ENCODE assay signal across 15 mouse cellular contexts in the genomic region with DNA sequence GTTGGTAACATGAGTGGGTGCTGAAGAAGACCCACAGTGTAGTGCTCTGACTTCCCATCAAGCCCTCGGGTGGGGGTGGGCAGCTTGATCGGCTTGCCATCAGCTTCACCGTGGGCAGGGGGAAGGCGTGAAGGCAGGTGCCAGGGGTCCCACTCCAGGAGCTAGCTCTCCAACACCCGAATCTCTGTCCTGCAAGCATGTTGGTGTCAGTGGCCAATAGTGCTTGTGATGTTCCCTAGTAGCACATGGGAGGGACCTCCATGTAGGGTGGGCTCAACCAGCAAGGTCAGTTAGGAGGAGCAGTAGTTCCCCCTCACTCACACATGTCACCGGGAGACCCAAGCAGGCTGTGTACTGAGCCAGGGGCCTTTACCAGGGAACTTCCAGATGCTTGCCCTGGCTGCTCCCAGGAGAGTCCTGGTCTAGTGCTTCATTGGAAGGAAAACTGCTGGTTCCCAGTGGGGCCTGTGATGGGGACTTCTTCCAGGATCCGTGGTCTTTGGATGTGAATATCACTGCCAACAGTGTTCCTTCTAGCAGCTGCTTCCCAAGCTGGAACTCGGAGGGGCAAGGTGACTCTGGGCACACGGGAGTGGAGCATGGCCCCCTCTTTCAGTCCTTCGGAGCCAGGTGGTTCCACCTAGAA.
DNase-seq lines count a peak whose midpoint lies in the region; ATAC-seq and TF ChIP-seq lines count a peak whose summit lies in the region.
"Had no signal": no experiment of that assay in that cellular context is flagged by ENCODE, and none has a peak within 500 bp of the region (broad histone marks: within the 10 kb centered on the region; RNA-seq: fewer than 3 reads in every experiment).

No protein-coding gene starts in this region.

- H3K9ac ChIP-seq in heart, adult 2 months (ENCODE audit: low read depth, low read length): no peak overlapping the region
- H3K9ac ChIP-seq in forebrain, embryonic 12.5 days: no peak overlapping the region; the same call in 1 of the 2 replicates
- no peak overlapping the region for H3K9ac ChIP-seq in hindbrain, embryonic 15.5 days
- no peak overlapping the region for H3K9ac ChIP-seq in neural tube, embryonic 12.5 days
- H3K9ac ChIP-seq: liver, embryonic 12.5 days had no signal

- H3K4me3 ChIP-seq in heart, adult 2 months: no peak overlapping the region
- H3K4me3 ChIP-seq in forebrain, embryonic 12.5 days (replicated peaks): no peak overlapping the region
- no peak overlapping the region for H3K4me3 ChIP-seq in hindbrain, embryonic 15.5 days
- no peak overlapping the region for H3K4me3 ChIP-seq in neural tube, embryonic 12.5 days
- H3K4me3 ChIP-seq in limb, embryonic 10.5 days: no peak overlapping the region
- H3K4me3 ChIP-seq: liver, embryonic 12.5 days had no signal

- intact Hi-C loops in heart, adult 2 months (cut with DNase I): no loop called here

- WGBS in heart, adult 2 months: 83% methylated on average over 10 of the region's 10 CpGs
- 40% methylated on average over 10 of the region's 10 CpGs for WGBS in forebrain, embryonic 12.5 days
- WGBS in hindbrain, embryonic 15.5 days: 54% methylated on average over 10 of the region's 10 CpGs
- WGBS in neural tube, embryonic 12.5 days: 69% methylated on average over 10 of the region's 10 CpGs
- 87% methylated on average over 10 of the region's 10 CpGs for WGBS in limb, embryonic 10.5 days

- peak; percentile 37 for ATAC-seq in forebrain, embryonic 12.5 days (ENCODE audit: low FRiP score)
- no peak for ATAC-seq in hindbrain, embryonic 15.5 days (ENCODE audit: low FRiP score, low read depth)
- ATAC-seq in neural tube, embryonic 12.5 days (ENCODE audit: low FRiP score, low read depth): peak; percentile 23; the same call in 1 of the 2 replicates
- no peak for ATAC-seq in granulocyte monocyte progenitor cell, adult 5-6 weeks (replicated peaks; ENCODE audit: poor library complexity, severe bottlenecking)
- ATAC-seq: activated CD4-positive, CD25-positive, alpha-beta regulatory T cell, adult 4 months; liver, embryonic 12.5 days had no signal

- no peak overlapping the region for H3K27ac ChIP-seq in heart, adult 2 months
- H3K27ac ChIP-seq in forebrain, embryonic 12.5 days: peak overlapping the region; percentile 92
- H3K27ac ChIP-seq in hindbrain, embryonic 15.5 days (replicated peaks): 0 out of 2 replicates have a peak overlapping the region, but pooled peaks have one; percentile 9
- H3K27ac ChIP-seq in neural tube, embryonic 12.5 days: peak overlapping the region; percentile 22; the same call in 1 of the 2 replicates
- H3K27ac ChIP-seq in limb, embryonic 10.5 days: no peak overlapping the region
- H3K27ac ChIP-seq: liver, embryonic 12.5 days had no signal

- no peaks in the 10 kb centered on the region for H3K9me3 ChIP-seq in forebrain, embryonic 12.5 days
- H3K9me3 ChIP-seq in hindbrain, embryonic 15.5 days: no peaks in the 10 kb centered on the region
- H3K9me3 ChIP-seq in neural tube, embryonic 12.5 days: no peaks in the 10 kb centered on the region
- no peaks in the 10 kb centered on the region for H3K9me3 ChIP-seq in limb, embryonic 10.5 days (replicated peaks)
- H3K9me3 ChIP-seq: liver, embryonic 12.5 days had no signal

- H3K79me2 ChIP-seq in heart, adult 2 months (replicated peaks; ENCODE audit: control insufficient read depth, insufficient read depth, low read length): no peaks in the 10 kb centered on the region

- H3K4me2 ChIP-seq in forebrain, embryonic 12.5 days: peak overlapping the region; percentile 46; the same call in 1 of the 2 replicates
- H3K4me2 ChIP-seq in hindbrain, embryonic 15.5 days: no peak overlapping the region
- peak overlapping the region; percentile 42; the same call in 1 of the 2 replicates for H3K4me2 ChIP-seq in neural tube, embryonic 12.5 days (replicated peaks)
- H3K4me2 ChIP-seq: liver, embryonic 12.5 days had no signal

- TF ChIP-seq EP300 in heart, adult 2 months (IDR thresholded peaks at IDR 0.05; ENCODE audit: insufficient read depth, low read depth, low read length): no peak

- no peaks in the 10 kb centered on the region for H3K4me1 ChIP-seq in heart, adult 2 months (ENCODE audit: control insufficient read depth, insufficient read depth, low read length)
- H3K4me1 ChIP-seq in forebrain, embryonic 12.5 days: peaks cover 53% of the 10 kb centered on the region
- peaks cover 26% of the 10 kb centered on the region for H3K4me1 ChIP-seq in hindbrain, embryonic 15.5 days (replicated peaks)
- peaks cover 28% of the 10 kb centered on the region for H3K4me1 ChIP-seq in neural tube, embryonic 12.5 days
- H3K4me1 ChIP-seq in limb, embryonic 10.5 days: peaks cover 13% of the 10 kb centered on the region
- H3K4me1 ChIP-seq: liver, embryonic 12.5 days had no signal

- peak; percentile 86 for DNase-seq in heart, adult 11 months
- DNase-seq in heart, adult 2 months: no peak
- DNase-seq in limb, embryonic 10.5 days (ENCODE audit: low spot score): no peak
- DNase-seq in lung, postnatal 4 days: no peak
- DNase-seq: cerebellum, adult 11 months; kidney, adult 9 months; kidney, postnatal 4 days; left cerebral cortex, postnatal 4 days; lung, postnatal 10 days had no signal

- H3K36me3 ChIP-seq in heart, adult 2 months (ENCODE audit: control insufficient read depth, insufficient read depth, low read length): no peaks in the 10 kb centered on the region
- H3K36me3 ChIP-seq in forebrain, embryonic 12.5 days (replicated peaks): no peaks in the 10 kb centered on the region
- no peaks in the 10 kb centered on the region for H3K36me3 ChIP-seq in hindbrain, embryonic 15.5 days
- H3K36me3 ChIP-seq in neural tube, embryonic 12.5 days: no peaks in the 10 kb centered on the region
- H3K36me3 ChIP-seq in limb, embryonic 10.5 days: no peaks in the 10 kb centered on the region
- H3K36me3 ChIP-seq: liver, embryonic 12.5 days had no signal

- TF ChIP-seq CTCF in heart, adult 2 months (IDR thresholded peaks at IDR 0.05): no peak

- no peaks in the 10 kb centered on the region for H3K27me3 ChIP-seq in heart, adult 2 months (ENCODE audit: control insufficient read depth, insufficient read depth, low read length)
- peaks cover 80% of the 10 kb centered on the region for H3K27me3 ChIP-seq in forebrain, embryonic 12.5 days
- H3K27me3 ChIP-seq in hindbrain, embryonic 15.5 days: no peaks in the 10 kb centered on the region
- H3K27me3 ChIP-seq in neural tube, embryonic 12.5 days (replicated peaks): no peaks in the 10 kb centered on the region
- no peaks in the 10 kb centered on the region for H3K27me3 ChIP-seq in limb, embryonic 10.5 days (ENCODE audit: low read depth, poor library complexity, severe bottlenecking)
- H3K27me3 ChIP-seq: liver, embryonic 12.5 days had no signal

- TF ChIP-seq POLR2A in heart, adult 2 months (IDR thresholded peaks at IDR 0.05; ENCODE audit: insufficient read depth, low read depth, low read length): no peak

Comparison
In these comparisons a context has a peak if more than half of its experiments do, and no peak if none do; other contexts are left out.
1. H3K27ac ChIP-seq: peak in forebrain, embryonic 12.5 days (single experiment), hindbrain, embryonic 15.5 days (single experiment) and neural tube, embryonic 12.5 days (single experiment); none in heart, adult 2 months (single experiment) and limb, embryonic 10.5 days (single experiment).
2. ATAC-seq: peak in forebrain, embryonic 12.5 days (single experiment) and neural tube, embryonic 12.5 days (single experiment); none in hindbrain, embryonic 15.5 days (single experiment) and granulocyte monocyte progenitor cell, adult 5-6 weeks (single experiment).